Mouse (Mus musculus) bone marrow, adult 2 months (tissue): ENCODE data around the gene Sipa1l1.
"Not testable (repeated sequence)": the region's sequence is repeated elsewhere in the genome, so short reads cannot be mapped to it uniquely, and the experiment has no call there.

Experiments used
- CTCF ChIP-seq: fragments of 200-500 bp; IDR thresholded peaks from 2 replicates; pipeline ENCODE4 v1.5.1; 2011; ENCODE audit warnings: low read length, control low read depth; ENCODE audit not compliant: control insufficient read depth, insufficient read depth
- POLR2A ChIP-seq: fragments of 200-500 bp; IDR thresholded peaks from 2 replicates; pipeline ENCODE4 v1.6.1; 2011; ENCODE audit warnings: low read depth, mild to moderate bottlenecking, control low read depth, low read length, borderline replicate concordance; ENCODE audit not compliant: control insufficient read depth

- not testable (repeated sequence) for TF ChIP-seq CTCF, POLR2A
Measured at GRCm38 (mm10) chr12:82480425-82480824, 311.3 kb downstream of the Sipa1l1 start.
